Mouse (Mus musculus) kidney, adult 2 months (tissue): Measurements from ENCODE around the gene Abl1.

Experiments used
- CTCF ChIP-seq: fragments of 200-500 bp; conservative IDR thresholded peaks from 2 replicates; pipeline ENCODE4 v1.5.1; 2011; ENCODE audit warnings: low read depth, mild to moderate bottlenecking, control low read depth, low read length, moderate library complexity, mixed read lengths; ENCODE audit not compliant: insufficient read depth, insufficient read length
- POLR2A ChIP-seq: fragments of 200-500 bp; IDR thresholded peaks from one replicate; pipeline ENCODE4 v1.6.1; 2011; ENCODE audit warnings: low read depth, low read length, control low read depth

- TF ChIP-seq CTCF, result no peak
- no peak for TF ChIP-seq POLR2A
These were observed 101.0 kb downstream of the Abl1 start for GRCm38 (mm10) chr2:31789215-31789614.
